Mouse (Mus musculus): ENCODE data around the gene Phf14. TPM values are rescaled to one million over a fixed set of nuclear protein-coding genes. Genes with fewer than 3 reads are reported as not detected.

The Phf14 gene
- polyA plus RNA-seq, 1 experiment from 2014 or later: 64.9 TPM

GRCm38 (mm10) chr6:12077338-12077737, 169.7 kb downstream of the Phf14 start:
- Histone ChIP-seq H3K4me1 (no peaks in the 10 kb centered on the region), H3K36me3 (no peaks in the 10 kb centered on the region), H3K27ac (no peak overlapping the region), H3K4me3 (replicated peaks) (no peak overlapping the region), H3K4me2 (no peak overlapping the region), H3K27me3 (replicated peaks) (no peaks in the 10 kb centered on the region), H3K9me3 (no peaks in the 10 kb centered on the region), H3K9ac (no peak overlapping the region)
- WGBS: 71% methylated on average over 7 of the region's 7 CpGs
- ATAC-seq (ENCODE audit: insufficient read depth, low FRiP score, low read depth): no peak

GRCm38 (mm10) chr6:12077880-12078618, 170.4 kb downstream of the Phf14 start:
- no peaks in the 10 kb centered on the region for H3K4me1 ChIP-seq
- 78% methylated on average over 8 of the region's 8 CpGs for WGBS
- no peak overlapping the region for H3K27ac ChIP-seq
- ATAC-seq (ENCODE audit: insufficient read depth, low FRiP score, low read depth): no peak
- no peaks in the 10 kb centered on the region for H3K27me3 ChIP-seq (replicated peaks)
- H3K36me3 ChIP-seq: no peaks in the 10 kb centered on the region
- H3K9ac ChIP-seq: no peak overlapping the region
- no peak overlapping the region for H3K4me2 ChIP-seq
- no peak overlapping the region for H3K4me3 ChIP-seq (replicated peaks)
- H3K9me3 ChIP-seq: no peaks in the 10 kb centered on the region

- WGBS: 87% methylated on average over 4 of the region's 4 CpGs
- ATAC-seq (ENCODE audit: insufficient read depth, low FRiP score, low read depth): no peak
- H3K9ac ChIP-seq: no peak overlapping the region
- H3K4me1 ChIP-seq: no peaks in the 10 kb centered on the region
- no peaks in the 10 kb centered on the region for H3K27me3 ChIP-seq (replicated peaks)
- H3K27ac ChIP-seq: no peak overlapping the region
- no peaks in the 10 kb centered on the region for H3K36me3 ChIP-seq
- no peak overlapping the region for H3K4me2 ChIP-seq
- no peaks in the 10 kb centered on the region for H3K9me3 ChIP-seq
- H3K4me3 ChIP-seq (replicated peaks): no peak overlapping the region
These were observed 171.7 kb downstream of the Phf14 start for GRCm38 (mm10) chr6:12079260-12079659.

GRCm38 (mm10) chr6:12080423-12080822, 172.8 kb downstream of the Phf14 start:
- WGBS: 57% methylated on average over 5 of the region's 5 CpGs
- no peak overlapping the region for H3K4me3 ChIP-seq (replicated peaks)
- ATAC-seq (ENCODE audit: insufficient read depth, low FRiP score, low read depth): no peak

GRCm38 (mm10) chr6:12081722-12082121, 174.1 kb downstream of the Phf14 start:
- no peaks in the 10 kb centered on the region for H3K4me1 ChIP-seq
- H3K9ac ChIP-seq: no peak overlapping the region
- H3K27me3 ChIP-seq (replicated peaks): no peaks in the 10 kb centered on the region
- no peaks in the 10 kb centered on the region for H3K36me3 ChIP-seq
- no peaks in the 10 kb centered on the region for H3K9me3 ChIP-seq
- no peak overlapping the region for H3K4me2 ChIP-seq
- WGBS: 68% methylated on average over 2 of the region's 2 CpGs
- peak overlapping the region; percentile 40; the same call in 1 of the 2 replicates for H3K27ac ChIP-seq
- H3K4me3 ChIP-seq (replicated peaks): no peak overlapping the region
- ATAC-seq (ENCODE audit: insufficient read depth, low FRiP score, low read depth): no peak

More at GRCm38 (mm10) chr6:12080423-12080822, 172.8 kb downstream of the Phf14 start:
- no peak overlapping the region for H3K27ac ChIP-seq
- no peaks in the 10 kb centered on the region for H3K36me3 ChIP-seq
- H3K9me3 ChIP-seq: no peaks in the 10 kb centered on the region
- no peaks in the 10 kb centered on the region for H3K27me3 ChIP-seq (replicated peaks)
- H3K4me1 ChIP-seq: no peaks in the 10 kb centered on the region
- no peak overlapping the region for H3K9ac ChIP-seq
- no peak overlapping the region for H3K4me2 ChIP-seq

- Histone ChIP-seq H3K4me1 (no peaks in the 10 kb centered on the region), H3K27ac (peak overlapping the region; percentile 40; the same call in 1 of the 2 replicates), H3K27me3 (replicated peaks) (no peaks in the 10 kb centered on the region), H3K4me3 (replicated peaks) (no peak overlapping the region), H3K9ac (no peak overlapping the region), H3K4me2 (no peak overlapping the region), H3K36me3 (no peaks in the 10 kb centered on the region), H3K9me3 (no peaks in the 10 kb centered on the region)
- no peak for ATAC-seq (ENCODE audit: insufficient read depth, low FRiP score, low read depth)
- 64% methylated on average over 2 of the region's 2 CpGs for WGBS
These were observed 174.5 kb downstream of the Phf14 start for GRCm38 (mm10) chr6:12082125-12082524.

GRCm38 (mm10) chr6:12082531-12083216, 175.1 kb downstream of the Phf14 start:
- no peak overlapping the region for H3K9ac ChIP-seq
- H3K36me3 ChIP-seq: no peaks in the 10 kb centered on the region
- H3K4me3 ChIP-seq (replicated peaks): no peak overlapping the region
- no peak for ATAC-seq (ENCODE audit: insufficient read depth, low FRiP score, low read depth)
- H3K4me2 ChIP-seq: no peak overlapping the region
- no peaks in the 10 kb centered on the region for H3K4me1 ChIP-seq
- H3K27me3 ChIP-seq (replicated peaks): no peaks in the 10 kb centered on the region
- H3K27ac ChIP-seq: no peak overlapping the region; the same call in 1 of the 2 replicates
- no peaks in the 10 kb centered on the region for H3K9me3 ChIP-seq
- 64% methylated on average over 6 of the region's 6 CpGs for WGBS

GRCm38 (mm10) chr6:12084721-12085120, 177.1 kb downstream of the Phf14 start:
- Histone ChIP-seq H3K36me3 (no peaks in the 10 kb centered on the region), H3K4me3 (replicated peaks) (no peak overlapping the region), H3K4me2 (no peak overlapping the region), H3K27ac (no peak overlapping the region), H3K9me3 (no peaks in the 10 kb centered on the region), H3K4me1 (no peaks in the 10 kb centered on the region), H3K27me3 (replicated peaks) (no peaks in the 10 kb centered on the region), H3K9ac (no peak overlapping the region)
- WGBS: 82% methylated on average over 5 of the region's 5 CpGs
- ATAC-seq (ENCODE audit: insufficient read depth, low FRiP score, low read depth): no peak

- Histone ChIP-seq H3K27me3 (replicated peaks) (no peaks in the 10 kb centered on the region), H3K4me1 (no peaks in the 10 kb centered on the region), H3K4me2 (no peak overlapping the region), H3K36me3 (no peaks in the 10 kb centered on the region), H3K9ac (no peak overlapping the region), H3K4me3 (replicated peaks) (no peak overlapping the region), H3K27ac (no peak overlapping the region), H3K9me3 (no peaks in the 10 kb centered on the region)
- 73% methylated on average over 3 of the region's 3 CpGs for WGBS
- ATAC-seq (ENCODE audit: insufficient read depth, low FRiP score, low read depth): no peak
These were observed 181.9 kb downstream of the Phf14 start for GRCm38 (mm10) chr6:12089439-12089992.

- no peaks in the 10 kb centered on the region for H3K4me1 ChIP-seq
These were observed 188.1 kb downstream of the Phf14 start for GRCm38 (mm10) chr6:12095716-12096115.

GRCm38 (mm10) chr6:12097125-12097524, 189.5 kb downstream of the Phf14 start:
- Histone ChIP-seq H3K27me3 (replicated peaks) (no peaks in the 10 kb centered on the region), H3K4me1 (no peaks in the 10 kb centered on the region), H3K9me3 (no peaks in the 10 kb centered on the region), H3K4me2 (no peak overlapping the region), H3K27ac (no peak overlapping the region), H3K9ac (no peak overlapping the region), H3K4me3 (replicated peaks) (no peak overlapping the region), H3K36me3 (no peaks in the 10 kb centered on the region)
- ATAC-seq (ENCODE audit: insufficient read depth, low FRiP score, low read depth): no peak
- 62% methylated on average over 4 of the region's 4 CpGs for WGBS

More at GRCm38 (mm10) chr6:12095716-12096115, 188.1 kb downstream of the Phf14 start:
- no peak overlapping the region for H3K9ac ChIP-seq
- no peaks in the 10 kb centered on the region for H3K27me3 ChIP-seq (replicated peaks)
- no peaks in the 10 kb centered on the region for H3K9me3 ChIP-seq
- no peak for ATAC-seq (ENCODE audit: insufficient read depth, low FRiP score, low read depth)
- 65% methylated on average over 1 of the region's 1 CpGs for WGBS
- no peak overlapping the region for H3K4me2 ChIP-seq
- H3K36me3 ChIP-seq: no peaks in the 10 kb centered on the region
- H3K27ac ChIP-seq: no peak overlapping the region
- H3K4me3 ChIP-seq (replicated peaks): no peak overlapping the region

- H3K4me2 ChIP-seq: no peak overlapping the region
- no peak overlapping the region for H3K27ac ChIP-seq
- ATAC-seq (ENCODE audit: insufficient read depth, low FRiP score, low read depth): no peak
- H3K36me3 ChIP-seq: no peaks in the 10 kb centered on the region
- no peaks in the 10 kb centered on the region for H3K9me3 ChIP-seq
- H3K4me3 ChIP-seq (replicated peaks): no peak overlapping the region
- H3K27me3 ChIP-seq (replicated peaks): no peaks in the 10 kb centered on the region
- 45% methylated on average over 4 of the region's 4 CpGs for WGBS
- no peak overlapping the region for H3K9ac ChIP-seq
- H3K4me1 ChIP-seq: no peaks in the 10 kb centered on the region
These were observed 197.5 kb downstream of the Phf14 start for GRCm38 (mm10) chr6:12105144-12105543.

Data from stomach, embryonic 15.5 days (tissue).